In genomic region chr10:95407541-95408160, GRCm38 (mm10) we compare ENCODE assay signal across 28 mouse cellular contexts. TPM values are rescaled to one million over a fixed set of nuclear protein-coding genes. Genes with fewer than 3 reads are reported as not detected.
DNase-seq lines count a peak whose midpoint lies in the region; ATAC-seq and TF ChIP-seq lines count a peak whose summit lies in the region.
"Had no signal": no experiment of that assay in that cellular context is flagged by ENCODE, and none has a peak within 500 bp of the region (broad histone marks: within the 10 kb centered on the region; RNA-seq: fewer than 3 reads in every experiment).

No protein-coding gene starts in this region.

- H3K4me3 ChIP-seq in forebrain, postnatal 0 days (ENCODE audit: low read depth, low read length): no peak overlapping the region
- H3K4me3 ChIP-seq in forebrain, embryonic 12.5 days (replicated peaks): no peak overlapping the region
- H3K4me3 ChIP-seq in layer of hippocampus, adult 2 months: no peak overlapping the region
- H3K4me3 ChIP-seq in lung, embryonic 16.5 days (ENCODE audit: low read length): no peak overlapping the region
- no peak overlapping the region for H3K4me3 ChIP-seq in lung, adult 2 months (replicated peaks; ENCODE audit: extremely low read depth, low read depth, low read length)
- H3K4me3 ChIP-seq in midbrain, embryonic 11.5 days (ENCODE audit: low read depth, low read length): no peak overlapping the region
- no peak overlapping the region for H3K4me3 ChIP-seq in midbrain, embryonic 14.5 days (replicated peaks; ENCODE audit: low read depth, low read length)
- H3K4me3 ChIP-seq: embryonic facial prominence, embryonic 10.5 days; embryonic facial prominence, embryonic 13.5 days; erythroblast, embryonic 14.5 days; forebrain, embryonic 13.5 days; hindbrain, embryonic 10.5 days had no signal

- H3K4me1 ChIP-seq in forebrain, postnatal 0 days (ENCODE audit: insufficient read depth): no peaks in the 10 kb centered on the region
- no peaks in the 10 kb centered on the region for H3K4me1 ChIP-seq in forebrain, embryonic 12.5 days
- peaks cover 2% of the 10 kb centered on the region; the same call in 1 of the 2 replicates for H3K4me1 ChIP-seq in lung, embryonic 16.5 days (replicated peaks; ENCODE audit: control insufficient read depth, insufficient read depth, low read length)
- peaks cover 3% of the 10 kb centered on the region; the same call in 1 of the 2 replicates for H3K4me1 ChIP-seq in lung, adult 2 months (ENCODE audit: control insufficient read depth, insufficient read depth, low read length)
- H3K4me1 ChIP-seq in midbrain, embryonic 11.5 days (ENCODE audit: control insufficient read depth, insufficient read depth, low read length): no peaks in the 10 kb centered on the region
- no peaks in the 10 kb centered on the region for H3K4me1 ChIP-seq in midbrain, embryonic 14.5 days (ENCODE audit: control insufficient read depth, insufficient read depth, low read length)
- H3K4me1 ChIP-seq: embryonic facial prominence, embryonic 13.5 days; hindbrain, embryonic 10.5 days had no signal

- H3K9ac ChIP-seq in forebrain, postnatal 0 days: no peak overlapping the region
- H3K9ac ChIP-seq in forebrain, embryonic 12.5 days: no peak overlapping the region
- H3K9ac ChIP-seq in lung, embryonic 16.5 days (ENCODE audit: low read length): no peak overlapping the region
- H3K9ac ChIP-seq in midbrain, embryonic 11.5 days (ENCODE audit: low read length): no peak overlapping the region
- no peak overlapping the region for H3K9ac ChIP-seq in midbrain, embryonic 14.5 days (replicated peaks; ENCODE audit: low read length)
- H3K9ac ChIP-seq: embryonic facial prominence, embryonic 13.5 days; forebrain, embryonic 13.5 days; hindbrain, embryonic 14.5 days had no signal

- no peak for TF ChIP-seq CTCF in forebrain, postnatal 0 days (IDR thresholded peaks at IDR 0.05; ENCODE audit: low read depth)
- no peak for TF ChIP-seq CTCF in layer of hippocampus, adult 2 months (conservative IDR thresholded peaks at IDR 0.05)
- no peak for TF ChIP-seq CTCF in lung, adult 2 months (IDR thresholded peaks at IDR 0.05; ENCODE audit: insufficient read depth, low read length)

- no peak overlapping the region for H3K4me2 ChIP-seq in forebrain, postnatal 0 days (ENCODE audit: low read depth)
- H3K4me2 ChIP-seq in forebrain, embryonic 12.5 days: no peak overlapping the region
- no peak overlapping the region for H3K4me2 ChIP-seq in lung, embryonic 16.5 days (ENCODE audit: low read depth, low read length)
- H3K4me2 ChIP-seq in midbrain, embryonic 11.5 days: no peak overlapping the region
- no peak overlapping the region for H3K4me2 ChIP-seq in midbrain, embryonic 14.5 days (ENCODE audit: low read length)
- H3K4me2 ChIP-seq: embryonic facial prominence, embryonic 13.5 days; forebrain, embryonic 13.5 days; heart, embryonic 11.5 days; hindbrain, embryonic 14.5 days had no signal

- H3K27ac ChIP-seq in forebrain, postnatal 0 days (ENCODE audit: low read depth, low read length): no peak overlapping the region
- H3K27ac ChIP-seq in forebrain, embryonic 12.5 days: no peak overlapping the region
- peak overlapping the region; percentile 23; the same call in 1 of the 2 replicates for H3K27ac ChIP-seq in layer of hippocampus, adult 2 months
- peak overlapping the region; percentile 32; the same call in 1 of the 2 replicates for H3K27ac ChIP-seq in lung, embryonic 16.5 days (ENCODE audit: low read length)
- no peak overlapping the region for H3K27ac ChIP-seq in midbrain, embryonic 11.5 days (ENCODE audit: low read depth, low read length)
- no peak overlapping the region for H3K27ac ChIP-seq in midbrain, embryonic 14.5 days (replicated peaks; ENCODE audit: low read depth, low read length)
- H3K27ac ChIP-seq: embryonic facial prominence, embryonic 10.5 days; embryonic facial prominence, embryonic 13.5 days; forebrain, embryonic 13.5 days; hindbrain, embryonic 10.5 days; hindbrain, embryonic 14.5 days; hindbrain, postnatal 0 days had no signal

- H3K9me3 ChIP-seq in forebrain, postnatal 0 days (ENCODE audit: low read length): no peaks in the 10 kb centered on the region
- no peaks in the 10 kb centered on the region for H3K9me3 ChIP-seq in forebrain, embryonic 12.5 days
- H3K9me3 ChIP-seq in lung, embryonic 16.5 days (ENCODE audit: control insufficient read depth, low read length): no peaks in the 10 kb centered on the region
- H3K9me3 ChIP-seq in midbrain, embryonic 11.5 days (ENCODE audit: control insufficient read depth, low read length): no peaks in the 10 kb centered on the region
- no peaks in the 10 kb centered on the region for H3K9me3 ChIP-seq in midbrain, embryonic 14.5 days (ENCODE audit: control insufficient read depth, low read length)
- H3K9me3 ChIP-seq: embryonic facial prominence, embryonic 10.5 days; embryonic facial prominence, embryonic 13.5 days; forebrain, embryonic 13.5 days; hindbrain, embryonic 10.5 days had no signal

- H3K36me3 ChIP-seq in forebrain, postnatal 0 days (ENCODE audit: insufficient read depth): peaks cover 8% of the 10 kb centered on the region
- peaks cover 7% of the 10 kb centered on the region for H3K36me3 ChIP-seq in forebrain, embryonic 12.5 days (replicated peaks)
- H3K36me3 ChIP-seq in lung, embryonic 16.5 days (ENCODE audit: control insufficient read depth, insufficient read depth, low read length): no peaks in the 10 kb centered on the region; the same call in 1 of the 2 replicates
- no peaks in the 10 kb centered on the region for H3K36me3 ChIP-seq in midbrain, embryonic 11.5 days (ENCODE audit: control insufficient read depth, insufficient read depth, low read length)
- H3K36me3 ChIP-seq in midbrain, embryonic 14.5 days (ENCODE audit: control insufficient read depth, insufficient read depth, low read length): peaks cover 7% of the 10 kb centered on the region; the same call in 1 of the 2 replicates
- H3K36me3 ChIP-seq: embryonic facial prominence, embryonic 10.5 days; hindbrain, embryonic 10.5 days had no signal

- WGBS in forebrain, postnatal 0 days: 62% methylated on average over 12 of the region's 12 CpGs
- WGBS in forebrain, embryonic 12.5 days: 83% methylated on average over 12 of the region's 12 CpGs
- WGBS in lung, embryonic 16.5 days: 40% methylated on average over 12 of the region's 12 CpGs
- WGBS in lung, adult 2 months: 59% methylated on average over 12 of the region's 12 CpGs
- 82% methylated on average over 12 of the region's 12 CpGs for WGBS in midbrain, embryonic 11.5 days
- 84% methylated on average over 12 of the region's 12 CpGs for WGBS in midbrain, embryonic 14.5 days

- DNase-seq in forebrain, postnatal 0 days: peak; percentile 36
- DNase-seq in layer of hippocampus, adult 2 months (ENCODE audit: low spot score in 2 of 2): no peak
- DNase-seq in layer of hippocampus, adult 9-10 months (ENCODE audit: low spot score): no peak
- DNase-seq in lung, adult 2 months: no peak
- peak; percentile 62 for DNase-seq in midbrain, embryonic 11.5 days (ENCODE audit: low spot score, missing footprints)
- no peak for DNase-seq in midbrain, embryonic 14.5 days
- DNase-seq: adrenal gland, adult 8-10 months; adrenal gland, postnatal 25 days; cerebellum, adult 11-12 months; cerebellum, adult 8-10 months; cerebellum, postnatal 10 days; cerebellum, postnatal 36 days; embryo, embryonic 11 days; gastrocnemius, postnatal 10 days; gastrocnemius, postnatal 36 days had no signal

- H3K27me3 ChIP-seq in forebrain, postnatal 0 days (ENCODE audit: insufficient read depth, low read length): no peaks in the 10 kb centered on the region
- H3K27me3 ChIP-seq in forebrain, embryonic 12.5 days: no peaks in the 10 kb centered on the region
- no peaks in the 10 kb centered on the region for H3K27me3 ChIP-seq in lung, embryonic 16.5 days (ENCODE audit: control insufficient read depth, insufficient read depth, low read depth, low read length)
- no peaks in the 10 kb centered on the region for H3K27me3 ChIP-seq in midbrain, embryonic 11.5 days (ENCODE audit: control insufficient read depth, insufficient read depth, low read length)
- no peaks in the 10 kb centered on the region for H3K27me3 ChIP-seq in midbrain, embryonic 14.5 days (ENCODE audit: control insufficient read depth, insufficient read depth, low read length)
- H3K27me3 ChIP-seq: forebrain, embryonic 13.5 days had no signal

- TF ChIP-seq POLR2A in lung, adult 2 months (IDR thresholded peaks at IDR 0.05; ENCODE audit: borderline replicate concordance, extremely low read depth, low read depth, low read length): no peak

- ATAC-seq in forebrain, postnatal 0 days: peak; percentile 53; the same call in 1 of the 2 replicates
- ATAC-seq in forebrain, embryonic 12.5 days (ENCODE audit: low FRiP score): no peak
- peak; percentile 68 for ATAC-seq in lung, embryonic 16.5 days (ENCODE audit: low read depth)
- ATAC-seq in midbrain, embryonic 11.5 days (ENCODE audit: low FRiP score): no peak
- no peak for ATAC-seq in midbrain, embryonic 14.5 days (ENCODE audit: low FRiP score, low TSS enrichment)
- ATAC-seq: activated CD4-positive, CD25-positive, alpha-beta regulatory T cell, adult 4 months; forebrain, embryonic 13.5 days; forebrain, embryonic 16.5 days; hindbrain, postnatal 0 days had no signal

RNA-seq across cellular contexts. Expression of gene Socs2, which starts 9.3 kb away (rescaled TPM):
- 80.7 and 93.0 TPM in 2 replicates for total RNA-seq in forebrain, postnatal 0 days (2014; rRNA removed)
- 136 and 154 TPM in 2 replicates for polyA plus RNA-seq in forebrain, postnatal 0 days (2015; fragmentation: Nextera tagmentation; extraction: Ambion mirVana)
- 73.4 and 74.1 TPM in 2 replicates for polyA plus RNA-seq in forebrain, embryonic 12.5 days (2016; fragmentation: Nextera tagmentation; extraction: Ambion mirVana)
- 10 to 100 TPM; 28.8 to 36.3 TPM for total RNA-seq in layer of hippocampus, adult 2 months (2021)
- polyA plus RNA-seq in lung, embryonic 16.5 days (2015; fragmentation: Nextera tagmentation; extraction: Ambion mirVana): 90.3 and 93.1 TPM in 2 replicates
- 83.1 and 140 TPM in 2 replicates for polyA plus RNA-seq in lung, adult 2 months (2012; rRNA removed)
- 28.8 and 30.5 TPM in 2 replicates for polyA plus RNA-seq in midbrain, embryonic 11.5 days (2014; fragmentation: Nextera tagmentation; extraction: Ambion mirVana)
- polyA plus RNA-seq in midbrain, embryonic 14.5 days (2014; fragmentation: Nextera tagmentation; extraction: Ambion mirVana): 144 and 150 TPM in 2 replicates
- total RNA-seq: granulocyte monocyte progenitor cell, adult 5-6 weeks had no signal

Comparison
In these comparisons a context has a peak if more than half of its experiments do, and no peak if none do; other contexts are left out.
1. ATAC-seq: peak in forebrain, postnatal 0 days (single experiment) and lung, embryonic 16.5 days (single experiment); none in forebrain, embryonic 12.5 days (single experiment), midbrain, embryonic 11.5 days (single experiment) and midbrain, embryonic 14.5 days (single experiment).
2. DNase-seq: peak in forebrain, postnatal 0 days (single experiment) and midbrain, embryonic 11.5 days (single experiment); none in layer of hippocampus, adult 2 months (0 of 2), layer of hippocampus, adult 9-10 months (single experiment), lung, adult 2 months (single experiment) and midbrain, embryonic 14.5 days (single experiment).
3. H3K27ac ChIP-seq: peak in layer of hippocampus, adult 2 months (single experiment) and lung, embryonic 16.5 days (single experiment); none in forebrain, postnatal 0 days (single experiment), forebrain, embryonic 12.5 days (single experiment), midbrain, embryonic 11.5 days (single experiment) and midbrain, embryonic 14.5 days (single experiment).